Mouse (Mus musculus) erythroblast, embryonic 14.5 days (primary cell): ENCODE measurements around the gene Cnot4.

Experiments used
- GATA1 ChIP-seq: IDR thresholded peaks from 2 replicates; pipeline ENCODE4 v1.6.1; 2012; ENCODE audit warnings: low read length, inconsistent platforms, mixed read lengths
- TAL1 ChIP-seq: IDR thresholded peaks from 3 replicates; pipeline ENCODE4 v1.6.1; 2012; ENCODE audit warnings: low read length, inconsistent platforms, mixed read lengths

DNA sequence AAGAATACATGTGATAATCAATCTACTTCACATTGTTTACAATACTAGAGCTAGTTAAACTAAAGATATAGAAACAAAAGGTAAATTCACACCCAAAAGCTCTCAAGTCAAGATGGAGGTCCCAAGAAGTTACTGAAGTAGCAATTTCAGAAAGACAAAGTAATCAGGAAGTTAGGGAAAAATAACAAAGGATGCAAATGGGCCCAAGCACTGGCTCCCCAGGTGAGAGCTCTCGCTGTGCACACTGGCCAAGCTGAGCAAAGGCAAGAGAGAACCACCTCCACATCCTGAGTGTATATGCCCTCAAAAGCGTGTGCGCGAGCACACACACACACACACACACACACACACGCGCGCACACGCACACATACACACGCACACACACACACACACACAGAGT lies 58.4 kb downstream of the Cnot4 start:
- TF ChIP-seq GATA1: no peak
- TF ChIP-seq TAL1: no peak
